Mouse (Mus musculus): ENCODE measurements around the gene Spp1.
"Not testable (repeated sequence)": the region's sequence is repeated elsewhere in the genome, so short reads cannot be mapped to it uniquely, and the experiment has no call there.

The Spp1 gene

DNA sequence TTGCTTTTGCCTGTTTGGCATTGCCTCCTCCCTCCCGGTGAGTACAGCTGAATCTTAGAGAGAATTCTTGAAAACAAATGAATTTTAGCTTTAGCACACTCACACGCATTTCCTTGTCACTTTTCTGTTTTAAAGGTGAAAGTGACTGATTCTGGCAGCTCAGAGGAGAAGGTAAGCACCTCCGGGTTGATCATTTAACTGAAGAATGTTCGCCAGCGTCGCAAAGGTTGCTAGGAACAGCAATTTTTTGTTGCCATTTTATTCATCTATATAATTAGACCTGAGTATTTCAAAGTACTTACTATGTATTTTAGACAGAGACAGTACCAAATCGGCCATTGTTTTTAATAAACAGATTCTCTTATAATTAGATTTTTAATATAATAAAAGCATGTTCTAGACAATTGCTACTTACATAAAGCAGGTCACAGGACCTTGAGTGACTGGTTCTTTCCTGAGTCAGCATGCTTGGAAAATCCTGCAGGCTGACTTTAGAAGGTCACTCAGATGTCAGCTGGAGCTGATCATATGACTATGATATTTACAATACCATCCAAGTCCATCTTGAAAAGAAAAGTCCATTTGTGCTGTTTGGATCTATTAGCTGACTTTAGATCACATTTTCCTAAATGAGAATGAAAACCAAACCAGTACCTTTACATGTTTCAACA is 1.6 kb downstream of the Spp1 start:
- DNase-seq = peak in 1 of 2 experiments; percentile 22

DNA sequence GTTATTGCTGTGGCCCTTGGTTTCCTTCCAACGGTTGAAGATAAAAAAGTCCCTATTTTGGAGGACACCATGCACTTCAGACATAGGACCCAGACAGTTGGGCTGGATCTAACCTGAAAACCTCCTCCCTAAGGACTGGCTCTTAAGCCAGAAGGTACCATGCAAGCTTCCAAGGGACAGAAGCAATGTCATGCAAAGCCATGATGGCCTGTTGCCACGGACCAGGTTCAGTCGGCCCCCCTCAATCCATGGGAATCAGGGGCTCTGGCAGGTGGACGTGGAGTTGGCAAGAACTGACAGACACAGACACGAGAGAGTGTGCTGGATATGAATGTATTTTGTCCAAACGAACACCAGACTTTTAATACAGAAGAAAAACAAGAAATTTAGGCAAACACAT is 7.5 kb downstream of the Spp1 start:
- no peak for DNase-seq

DNA sequence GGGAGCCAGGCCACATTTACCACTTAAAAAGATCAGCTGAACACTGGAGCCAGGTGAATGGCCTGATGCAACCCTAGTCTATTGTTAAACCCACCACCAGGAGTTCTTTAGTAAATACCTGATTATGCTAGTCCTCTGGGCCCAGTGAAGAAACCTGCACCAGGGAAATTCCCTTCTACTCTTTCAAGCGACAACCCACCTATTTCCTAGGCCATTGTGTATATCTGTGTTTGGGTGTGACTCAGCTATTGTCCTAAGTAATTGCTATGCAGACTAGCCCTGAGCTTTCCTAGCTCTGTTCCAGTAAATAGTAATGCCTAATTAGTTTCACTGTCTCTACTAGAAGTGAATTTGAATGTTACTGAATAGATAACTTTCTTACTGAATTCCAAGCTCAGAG is 7.9 kb downstream of the Spp1 start:
- no peak for DNase-seq

GRCm38 (mm10) chr5:104446156-104446555 is 11.2 kb downstream of the Spp1 start:
- peak; percentile 66 to 76 for DNase-seq

DNA sequence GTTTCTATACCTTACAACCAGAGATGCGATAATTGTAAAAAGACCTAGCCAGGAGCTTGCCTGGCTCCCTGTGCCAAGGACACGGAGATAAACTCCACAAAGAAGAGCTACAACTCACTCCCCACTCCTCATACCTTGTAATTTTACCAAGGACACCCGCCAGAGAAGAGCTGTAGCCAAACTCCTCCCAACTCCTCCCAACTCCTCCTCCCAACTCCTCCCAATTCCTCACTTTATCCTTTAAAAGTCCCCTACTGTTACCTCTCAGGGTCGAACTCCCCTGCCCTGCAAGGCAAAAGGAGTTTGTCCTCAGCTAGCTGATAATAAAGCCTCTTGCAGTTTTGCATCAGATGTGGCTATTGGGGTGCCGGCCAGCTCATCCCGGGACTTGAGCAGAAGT is 13.4 kb downstream of the Spp1 start:
- DNase-seq = not testable (repeated sequence)

GRCm38 (mm10) chr5:104449491-104449890 is 14.6 kb downstream of the Spp1 start:
- DNase-seq = no peak

DNA sequence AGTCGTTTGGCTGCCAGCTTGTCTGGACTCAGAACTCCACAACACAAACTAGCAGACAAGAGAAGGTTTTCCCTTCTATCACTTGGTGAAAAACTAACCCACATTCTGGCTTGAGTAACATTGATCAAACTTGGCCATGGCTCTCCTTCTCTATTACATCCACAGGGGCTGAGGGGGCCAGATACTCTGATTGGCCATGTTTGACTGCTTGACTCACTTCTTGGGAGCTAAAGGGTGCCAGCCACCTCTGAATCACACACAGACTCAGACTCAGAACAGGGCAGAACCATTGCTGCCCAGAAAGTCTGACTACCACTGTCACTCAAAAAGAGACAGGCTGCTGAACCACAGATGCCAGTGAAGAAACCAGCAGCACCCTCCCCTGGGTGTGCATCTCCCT is 18.2 kb downstream of the Spp1 start:
- DNase-seq = no peak

DNA sequence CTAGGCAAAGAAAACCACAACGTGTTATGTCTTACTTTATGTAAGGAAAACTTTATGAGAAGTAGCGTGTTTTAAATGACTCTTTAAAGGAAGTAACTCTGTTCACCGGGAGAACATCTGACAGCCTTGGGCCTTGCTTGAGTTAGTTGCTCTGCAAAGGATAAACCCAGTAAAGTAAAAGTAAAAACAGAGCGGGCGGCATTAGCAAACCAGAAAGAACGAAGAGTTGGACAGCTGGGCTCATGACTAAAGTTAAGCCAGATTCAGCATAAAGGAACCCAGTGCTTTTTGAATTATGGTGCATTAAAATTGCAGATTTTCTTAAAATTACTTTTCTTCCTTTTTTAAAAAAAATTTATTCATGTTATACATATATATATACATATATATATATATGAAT is 19.6 kb downstream of the Spp1 start:
- no peak for DNase-seq

DNA sequence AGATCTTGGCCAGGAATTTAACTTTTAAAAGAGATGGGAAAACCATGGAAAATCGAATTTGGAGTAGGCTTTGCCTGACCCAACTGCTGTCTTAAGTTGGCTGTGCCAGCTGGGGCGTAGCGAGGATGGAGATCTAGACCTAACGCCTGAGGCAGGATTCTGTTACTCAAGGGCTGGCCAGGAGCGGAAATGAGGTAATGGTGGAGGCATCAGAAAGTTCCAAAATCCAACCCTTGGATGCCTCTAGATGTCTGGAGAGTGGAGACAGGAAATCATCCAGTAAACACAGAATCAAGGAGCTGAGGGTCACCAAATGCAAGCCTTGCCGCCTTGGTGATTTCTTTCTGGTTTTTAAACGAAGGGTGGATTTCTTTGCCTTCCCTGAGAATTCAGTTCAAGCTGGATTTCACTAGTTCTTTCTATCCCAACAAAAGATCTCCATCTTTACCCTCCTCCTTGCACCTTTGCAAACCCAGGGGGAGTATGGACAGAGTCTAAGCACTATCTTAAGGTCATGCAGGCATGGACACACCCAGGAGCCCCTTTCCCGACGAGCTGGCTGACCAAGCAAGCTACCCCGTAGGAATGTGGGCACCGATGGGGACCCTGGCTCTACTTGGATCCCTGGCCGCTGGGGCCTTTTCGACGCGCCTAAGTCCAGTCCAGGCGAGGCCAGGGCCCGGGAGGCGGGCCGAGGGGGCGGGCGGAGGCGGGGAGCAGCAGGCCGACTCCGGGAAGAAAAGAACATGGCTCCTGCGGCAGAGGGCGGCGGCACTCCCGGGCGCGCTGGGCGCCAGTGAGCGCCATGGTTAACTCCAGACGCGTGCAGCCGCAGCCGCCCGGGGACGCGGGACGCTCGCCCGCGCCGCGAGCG is 24.2 kb downstream of the Spp1 start, which contains the start of gene Pkd2:
Pkd2 (plus strand) TSS at position 619 of the 874 bp plus-strand sequence.
- peak; percentile 87 to 92 for DNase-seq

- peak; percentile 75 to 81 for DNase-seq
These were observed 25.0 kb downstream of the Spp1 start for GRCm38 (mm10) chr5:104459706-104460455.

GRCm38 (mm10) chr5:104460456-104460838 is 25.5 kb downstream of the Spp1 start:
- no peak for DNase-seq

- DNase-seq = no peak
These were observed 25.9 kb downstream of the Spp1 start for GRCm38 (mm10) chr5:104460856-104461255.

GRCm38 (mm10) chr5:104465279-104465678 is 30.4 kb downstream of the Spp1 start:
- DNase-seq = no peak

- peak; percentile 28 to 55 for DNase-seq
These were observed 30.8 kb downstream of the Spp1 start for GRCm38 (mm10) chr5:104465731-104466130.

DNA sequence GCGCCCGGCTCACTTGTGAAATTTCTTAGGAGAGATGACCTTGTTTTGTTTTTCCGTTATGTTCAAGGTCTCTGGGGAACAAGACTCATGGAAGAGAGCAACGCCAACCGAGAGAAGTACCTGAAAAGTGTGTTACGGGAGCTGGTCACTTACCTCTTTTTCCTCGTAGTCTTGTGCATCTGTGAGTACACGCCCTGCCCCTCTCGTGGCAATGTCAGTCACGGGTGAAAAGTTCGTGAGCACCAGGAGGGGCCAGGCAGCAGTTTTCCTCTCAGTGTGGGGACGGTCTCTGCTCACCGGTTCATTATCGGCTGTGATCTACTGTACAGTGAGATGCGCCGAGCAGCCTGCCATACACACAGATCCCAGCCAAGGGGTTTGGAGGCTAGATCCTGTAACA is 31.9 kb downstream of the Spp1 start:
- no peak for DNase-seq

GRCm38 (mm10) chr5:104468586-104468985 is 33.7 kb downstream of the Spp1 start:
- no peak for DNase-seq

- peak in 1 of 2 experiments; percentile 33 for DNase-seq
These were observed 36.1 kb downstream of the Spp1 start for GRCm38 (mm10) chr5:104470981-104471391.

DNA sequence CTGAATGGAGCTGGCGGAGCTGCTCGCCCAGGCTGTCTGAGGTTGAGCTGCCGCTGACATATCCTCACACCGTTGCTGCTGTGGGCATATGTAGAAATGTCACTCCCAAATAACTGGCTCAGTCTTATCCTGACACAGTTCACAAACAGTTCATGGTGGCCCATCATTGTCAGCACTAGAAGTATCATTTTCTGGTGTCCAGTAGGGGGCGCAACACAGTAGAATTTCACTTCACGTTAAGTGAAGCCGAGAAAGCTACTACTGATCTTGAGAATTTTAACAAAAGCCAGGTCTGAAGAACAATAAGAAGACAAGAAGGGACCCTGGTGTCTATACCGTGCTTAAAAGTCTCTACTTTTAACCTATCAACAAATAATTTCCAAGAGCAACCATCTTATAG is 37.5 kb downstream of the Spp1 start:
- peak; percentile 16 to 21 for DNase-seq

DNA sequence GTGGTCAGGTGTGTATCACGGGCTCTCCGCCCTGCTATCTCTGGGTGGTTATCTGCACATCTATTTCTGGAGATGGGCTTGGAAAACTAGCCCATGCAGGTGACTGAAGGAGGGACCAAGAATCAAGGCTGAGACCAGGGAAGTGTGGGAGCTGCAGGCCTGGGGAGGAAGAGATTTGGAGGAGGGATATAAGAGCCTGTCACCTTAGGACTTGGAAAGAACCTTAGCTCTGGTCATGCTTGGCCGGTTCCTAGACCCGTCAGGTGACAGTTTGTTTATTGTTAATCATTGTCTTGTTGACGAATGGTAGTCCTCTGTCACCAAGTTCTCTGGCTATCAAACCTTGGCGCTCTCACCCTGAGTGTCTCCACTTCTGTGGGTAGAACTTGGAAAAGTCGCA is 45.4 kb downstream of the Spp1 start:
- DNase-seq = no peak

GRCm38 (mm10) chr5:104482856-104483255 is 47.9 kb downstream of the Spp1 start:
- DNase-seq = no peak

Data from kidney, postnatal 4 days (tissue).